Mouse (Mus musculus): Measurements from ENCODE around the gene Ubl3. TPM values are rescaled to one million over a fixed set of nuclear protein-coding genes. Genes with fewer than 3 reads are reported as not detected.

Ubl3 gene
- polyA plus RNA-seq, 1 experiment from 2014 or later, result 76.2 TPM

- H3K4me3 ChIP-seq (ENCODE audit: low read depth, low read length), result peak overlapping the region; percentile 7; the same call in 1 of the 2 replicates
- ATAC-seq (no peak), DNase-seq (ENCODE audit: low spot score) (peak; percentile 30)
- H3K27ac ChIP-seq (ENCODE audit: low read depth, low read length), result no peak overlapping the region
- H3K4me1 ChIP-seq (ENCODE audit: control insufficient read depth, insufficient read depth, low read length), result peaks cover 13% of the 10 kb centered on the region
- no peaks in the 10 kb centered on the region for H3K36me3 ChIP-seq (ENCODE audit: control insufficient read depth, insufficient read depth, low read length)
- H3K4me2 ChIP-seq (ENCODE audit: low read length), result peak overlapping the region; percentile 35
- peak overlapping the region; percentile 43 for H3K9ac ChIP-seq (ENCODE audit: low read length)
- H3K27me3 ChIP-seq (replicated peaks; ENCODE audit: control insufficient read depth, insufficient read depth, low read length), result no peaks in the 10 kb centered on the region
- no peaks in the 10 kb centered on the region for H3K9me3 ChIP-seq (replicated peaks; ENCODE audit: control insufficient read depth, low read length)
- 4% methylated on average over 16 of the region's 16 CpGs for WGBS
Measured at GRCm38 (mm10) chr5:148554701-148555100, 2.1 kb upstream of the Ubl3 start.

- Histone ChIP-seq H3K4me3 (ENCODE audit: low read depth, low read length) (0 out of 2 replicates have a peak overlapping the region, but pooled peaks have one; percentile 7), H3K9me3 (replicated peaks; ENCODE audit: control insufficient read depth, low read length) (no peaks in the 10 kb centered on the region), H3K27ac (ENCODE audit: low read depth, low read length) (no peak overlapping the region), H3K27me3 (replicated peaks; ENCODE audit: control insufficient read depth, insufficient read depth, low read length) (no peaks in the 10 kb centered on the region), H3K9ac (ENCODE audit: low read length) (peak overlapping the region; percentile 43; the same call in 1 of the 2 replicates), H3K4me1 (ENCODE audit: control insufficient read depth, insufficient read depth, low read length) (peaks cover 17% of the 10 kb centered on the region), H3K4me2 (ENCODE audit: low read length) (peak overlapping the region; percentile 35), H3K36me3 (ENCODE audit: control insufficient read depth, insufficient read depth, low read length) (no peaks in the 10 kb centered on the region)
- ATAC-seq, result no peak
- WGBS, result 18% methylated on average over 7 of the region's 7 CpGs
- no peak for DNase-seq (ENCODE audit: low spot score)
Measured at GRCm38 (mm10) chr5:148554242-148554641, 1.7 kb upstream of the Ubl3 start.

GRCm38 (mm10) chr5:148553723-148554122 lies 1.1 kb upstream of the Ubl3 start:
- Histone ChIP-seq H3K4me1 (ENCODE audit: control insufficient read depth, insufficient read depth, low read length) (peaks cover 18% of the 10 kb centered on the region), H3K36me3 (ENCODE audit: control insufficient read depth, insufficient read depth, low read length) (no peaks in the 10 kb centered on the region), H3K27me3 (replicated peaks; ENCODE audit: control insufficient read depth, insufficient read depth, low read length) (no peaks in the 10 kb centered on the region), H3K27ac (ENCODE audit: low read depth, low read length) (no peak overlapping the region), H3K4me3 (ENCODE audit: low read depth, low read length) (no peak overlapping the region), H3K9ac (ENCODE audit: low read length) (no peak overlapping the region), H3K4me2 (ENCODE audit: low read length) (no peak overlapping the region), H3K9me3 (replicated peaks; ENCODE audit: control insufficient read depth, low read length) (no peaks in the 10 kb centered on the region)
- DNase-seq (ENCODE audit: low spot score), result no peak
- WGBS, result 37% methylated on average over 14 of the region's 14 CpGs
- ATAC-seq, result no peak

GRCm38 (mm10) chr5:148551764-148552136 lies 839 bp downstream of the Ubl3 start:
- ATAC-seq, result no peak
- H3K9ac ChIP-seq (ENCODE audit: low read length), result peak overlapping the region; percentile 84
- DNase-seq (ENCODE audit: low spot score), result no peak
- peak overlapping the region; percentile 69 for H3K4me3 ChIP-seq (ENCODE audit: low read depth, low read length)
- under 1% methylated on average over 17 of the region's 17 CpGs for WGBS
- peak overlapping the region; percentile 85 for H3K4me2 ChIP-seq (ENCODE audit: low read length)
- peak overlapping the region; percentile 99 for H3K27ac ChIP-seq (ENCODE audit: low read depth, low read length)
- H3K27me3 ChIP-seq (replicated peaks; ENCODE audit: control insufficient read depth, insufficient read depth, low read length), result no peaks in the 10 kb centered on the region
- H3K4me1 ChIP-seq (ENCODE audit: control insufficient read depth, insufficient read depth, low read length), result peaks cover 34% of the 10 kb centered on the region
- no peaks in the 10 kb centered on the region for H3K9me3 ChIP-seq (replicated peaks; ENCODE audit: control insufficient read depth, low read length)
- no peaks in the 10 kb centered on the region for H3K36me3 ChIP-seq (ENCODE audit: control insufficient read depth, insufficient read depth, low read length)

GRCm38 (mm10) chr5:148550821-148551763 lies 1.5 kb downstream of the Ubl3 start:
- Histone ChIP-seq H3K9ac (ENCODE audit: low read length) (peak overlapping the region; percentile 84), H3K4me3 (ENCODE audit: low read depth, low read length) (peak overlapping the region; percentile 69), H3K9me3 (replicated peaks; ENCODE audit: control insufficient read depth, low read length) (no peaks in the 10 kb centered on the region), H3K27me3 (replicated peaks; ENCODE audit: control insufficient read depth, insufficient read depth, low read length) (no peaks in the 10 kb centered on the region), H3K36me3 (ENCODE audit: control insufficient read depth, insufficient read depth, low read length) (no peaks in the 10 kb centered on the region), H3K4me1 (ENCODE audit: control insufficient read depth, insufficient read depth, low read length) (peaks cover 37% of the 10 kb centered on the region), H3K4me2 (ENCODE audit: low read length) (peak overlapping the region; percentile 85), H3K27ac (ENCODE audit: low read depth, low read length) (0 out of 2 replicates have a peak overlapping the region, but pooled peaks have one; percentile 17)
- WGBS, result under 1% methylated on average over 28 of the region's 28 CpGs
- peak; percentile 58 for DNase-seq (ENCODE audit: low spot score)
- no peak for ATAC-seq

- ATAC-seq, result no peak
- peak overlapping the region; percentile 84 for H3K9ac ChIP-seq (ENCODE audit: low read length)
- no peaks in the 10 kb centered on the region for H3K27me3 ChIP-seq (replicated peaks; ENCODE audit: control insufficient read depth, insufficient read depth, low read length)
- under 1% methylated on average over 6 of the region's 6 CpGs for WGBS
- H3K4me2 ChIP-seq (ENCODE audit: low read length), result peak overlapping the region; percentile 85
- peak; percentile 52 for DNase-seq (ENCODE audit: low spot score)
- H3K4me1 ChIP-seq (ENCODE audit: control insufficient read depth, insufficient read depth, low read length), result peaks cover 37% of the 10 kb centered on the region
- H3K36me3 ChIP-seq (ENCODE audit: control insufficient read depth, insufficient read depth, low read length), result no peaks in the 10 kb centered on the region
- H3K27ac ChIP-seq (ENCODE audit: low read depth, low read length), result no peak overlapping the region
- peak overlapping the region; percentile 69 for H3K4me3 ChIP-seq (ENCODE audit: low read depth, low read length)
- no peaks in the 10 kb centered on the region for H3K9me3 ChIP-seq (replicated peaks; ENCODE audit: control insufficient read depth, low read length)
Measured at GRCm38 (mm10) chr5:148550393-148550792, 2.2 kb downstream of the Ubl3 start.

GRCm38 (mm10) chr5:148549307-148549706 lies 3.3 kb downstream of the Ubl3 start:
- Histone ChIP-seq H3K4me1 (ENCODE audit: control insufficient read depth, insufficient read depth, low read length) (peaks cover 35% of the 10 kb centered on the region), H3K4me3 (ENCODE audit: low read depth, low read length) (peak overlapping the region; percentile 69; the same call in 1 of the 2 replicates), H3K27me3 (replicated peaks; ENCODE audit: control insufficient read depth, insufficient read depth, low read length) (no peaks in the 10 kb centered on the region), H3K27ac (ENCODE audit: low read depth, low read length) (no peak overlapping the region), H3K36me3 (ENCODE audit: control insufficient read depth, insufficient read depth, low read length) (no peaks in the 10 kb centered on the region), H3K9ac (ENCODE audit: low read length) (0 out of 2 replicates have a peak overlapping the region, but pooled peaks have one; percentile 84), H3K9me3 (replicated peaks; ENCODE audit: control insufficient read depth, low read length) (no peaks in the 10 kb centered on the region), H3K4me2 (ENCODE audit: low read length) (peak overlapping the region; percentile 85)
- 14% methylated on average over 4 of the region's 4 CpGs for WGBS
- DNase-seq (ENCODE audit: low spot score) (no peak), ATAC-seq (no peak)

- Histone ChIP-seq H3K4me1 (ENCODE audit: control insufficient read depth, insufficient read depth, low read length) (peaks cover 32% of the 10 kb centered on the region), H3K27ac (ENCODE audit: low read depth, low read length) (no peak overlapping the region), H3K27me3 (replicated peaks; ENCODE audit: control insufficient read depth, insufficient read depth, low read length) (no peaks in the 10 kb centered on the region), H3K9ac (ENCODE audit: low read length) (no peak overlapping the region), H3K9me3 (replicated peaks; ENCODE audit: control insufficient read depth, low read length) (no peaks in the 10 kb centered on the region), H3K4me3 (ENCODE audit: low read depth, low read length) (no peak overlapping the region), H3K4me2 (ENCODE audit: low read length) (peak overlapping the region; percentile 10; the same call in 1 of the 2 replicates), H3K36me3 (ENCODE audit: control insufficient read depth, insufficient read depth, low read length) (no peaks in the 10 kb centered on the region)
- DNase-seq (ENCODE audit: low spot score) (no peak), ATAC-seq (no peak)
- 67% methylated on average over 9 of the region's 9 CpGs for WGBS
Measured at GRCm38 (mm10) chr5:148548568-148548967, 4.0 kb downstream of the Ubl3 start.
